Mouse (Mus musculus): ENCODE results near the gene Phykpl.

The Phykpl gene

GRCm38 (mm10) chr11:51584431-51585248 is at the start of gene Phykpl:
Gene Phykpl (plus strand): TSS chr11:51584757.
- in situ Hi-C loops (cut with MboI; ENCODE audit: low pct_unique_long_range_greater_than_20kb in 1 of 2, low sequenced_read_pairs in 2 of 2, unreplicated experiment in 1 of 2), result no loop called here

- in situ Hi-C loops (cut with MboI; ENCODE audit: low pct_unique_long_range_greater_than_20kb in 1 of 2, low sequenced_read_pairs in 2 of 2, unreplicated experiment in 1 of 2), result loop anchor here (5.0 to 25.0 kb wide), 2 partner anchors 246 to 601 kb away; partner anchors contain the start of genes 4933414I15Rik (in 1 of the 2) and Zfp354b (in 1 of the 2)
Observed at GRCm38 (mm10) chr11:51538388-51538787, 46.2 kb upstream of the Phykpl start.

GRCm38 (mm10) chr11:51538919-51539758 is 45.4 kb upstream of the Phykpl start:
- in situ Hi-C loops (cut with MboI; ENCODE audit: low pct_unique_long_range_greater_than_20kb in 1 of 2, low sequenced_read_pairs in 2 of 2, unreplicated experiment in 1 of 2), result loop anchor here (5.0 to 25.0 kb wide), 2 partner anchors 247 to 602 kb away; partner anchors contain the start of genes 4933414I15Rik (in 1 of the 2) and Zfp354b (in 1 of the 2)

GRCm38 (mm10) chr11:51539759-51540282 is 44.7 kb upstream of the Phykpl start:
- in situ Hi-C loops (cut with MboI; ENCODE audit: low pct_unique_long_range_greater_than_20kb in 1 of 2, low sequenced_read_pairs in 2 of 2, unreplicated experiment in 1 of 2), result loop anchor here (5.0 to 25.0 kb wide), 2 partner anchors 248 to 603 kb away; partner anchors contain the start of genes 4933414I15Rik (in 1 of the 2) and Zfp354b (in 1 of the 2)

GRCm38 (mm10) chr11:51542424-51542823 is 42.1 kb upstream of the Phykpl start:
- in situ Hi-C loops (cut with MboI; ENCODE audit: low pct_unique_long_range_greater_than_20kb in 1 of 2, low sequenced_read_pairs in 2 of 2, unreplicated experiment in 1 of 2), result loop anchor here in 1 of 2 experiments (25.0 kb wide), 1 partner anchor 605 kb away; the partner anchor contains the start of genes 4933414I15Rik and Zfp354b

GRCm38 (mm10) chr11:51543487-51544050 is 41.0 kb upstream of the Phykpl start:
- in situ Hi-C loops (cut with MboI; ENCODE audit: low pct_unique_long_range_greater_than_20kb in 1 of 2, low sequenced_read_pairs in 2 of 2, unreplicated experiment in 1 of 2), result loop anchor here in 1 of 2 experiments (25.0 kb wide), 1 partner anchor 606 kb away; the partner anchor contains the start of genes 4933414I15Rik and Zfp354b

GRCm38 (mm10) chr11:51544413-51544812 is 40.1 kb upstream of the Phykpl start:
- in situ Hi-C loops (cut with MboI; ENCODE audit: low pct_unique_long_range_greater_than_20kb in 1 of 2, low sequenced_read_pairs in 2 of 2, unreplicated experiment in 1 of 2), result loop anchor here in 1 of 2 experiments (25.0 kb wide), 1 partner anchor 607 kb away; the partner anchor contains the start of genes 4933414I15Rik and Zfp354b

GRCm38 (mm10) chr11:51545811-51546210 is 38.7 kb upstream of the Phykpl start:
- in situ Hi-C loops (cut with MboI; ENCODE audit: low pct_unique_long_range_greater_than_20kb in 1 of 2, low sequenced_read_pairs in 2 of 2, unreplicated experiment in 1 of 2), result loop anchor here in 1 of 2 experiments (25.0 kb wide), 1 partner anchor 609 kb away; the partner anchor contains the start of genes 4933414I15Rik and Zfp354b

GRCm38 (mm10) chr11:51551253-51551652 is 33.3 kb upstream of the Phykpl start:
- in situ Hi-C loops (cut with MboI; ENCODE audit: low pct_unique_long_range_greater_than_20kb in 1 of 2, low sequenced_read_pairs in 2 of 2, unreplicated experiment in 1 of 2), result no loop called here

GRCm38 (mm10) chr11:51552091-51552490 is 32.5 kb upstream of the Phykpl start:
- in situ Hi-C loops (cut with MboI; ENCODE audit: low pct_unique_long_range_greater_than_20kb in 1 of 2, low sequenced_read_pairs in 2 of 2, unreplicated experiment in 1 of 2), result no loop called here

GRCm38 (mm10) chr11:51554590-51554989 is 30.0 kb upstream of the Phykpl start:
- in situ Hi-C loops (cut with MboI; ENCODE audit: low pct_unique_long_range_greater_than_20kb in 1 of 2, low sequenced_read_pairs in 2 of 2, unreplicated experiment in 1 of 2), result no loop called here

- in situ Hi-C loops (cut with MboI; ENCODE audit: low pct_unique_long_range_greater_than_20kb in 1 of 2, low sequenced_read_pairs in 2 of 2, unreplicated experiment in 1 of 2), result no loop called here
Observed at GRCm38 (mm10) chr11:51555066-51555465, 29.5 kb upstream of the Phykpl start.

- in situ Hi-C loops (cut with MboI; ENCODE audit: low pct_unique_long_range_greater_than_20kb in 1 of 2, low sequenced_read_pairs in 2 of 2, unreplicated experiment in 1 of 2), result no loop called here
Observed at GRCm38 (mm10) chr11:51563276-51563675, 21.3 kb upstream of the Phykpl start.

GRCm38 (mm10) chr11:51565062-51565461 is 19.5 kb upstream of the Phykpl start:
- in situ Hi-C loops (cut with MboI; ENCODE audit: low pct_unique_long_range_greater_than_20kb in 1 of 2, low sequenced_read_pairs in 2 of 2, unreplicated experiment in 1 of 2), result no loop called here

GRCm38 (mm10) chr11:51565951-51566350 is 18.6 kb upstream of the Phykpl start:
- in situ Hi-C loops (cut with MboI; ENCODE audit: low pct_unique_long_range_greater_than_20kb in 1 of 2, low sequenced_read_pairs in 2 of 2, unreplicated experiment in 1 of 2), result no loop called here

- in situ Hi-C loops (cut with MboI; ENCODE audit: low pct_unique_long_range_greater_than_20kb in 1 of 2, low sequenced_read_pairs in 2 of 2, unreplicated experiment in 1 of 2), result no loop called here
Observed at GRCm38 (mm10) chr11:51568801-51569200, 15.8 kb upstream of the Phykpl start.

GRCm38 (mm10) chr11:51576454-51576853 is 8.1 kb upstream of the Phykpl start:
- in situ Hi-C loops (cut with MboI; ENCODE audit: low pct_unique_long_range_greater_than_20kb in 1 of 2, low sequenced_read_pairs in 2 of 2, unreplicated experiment in 1 of 2), result no loop called here

- in situ Hi-C loops (cut with MboI; ENCODE audit: low pct_unique_long_range_greater_than_20kb in 1 of 2, low sequenced_read_pairs in 2 of 2, unreplicated experiment in 1 of 2), result no loop called here
Observed at GRCm38 (mm10) chr11:51577587-51577986, 7.0 kb upstream of the Phykpl start.

Measured in mouse embryonic stem cell (cell line).